Mouse (Mus musculus): ENCODE results near the gene Zmiz2.
"Not testable (repeated sequence)": the region's sequence is repeated elsewhere in the genome, so short reads cannot be mapped to it uniquely, and the experiment has no call there.

The Zmiz2 gene

GRCm38 (mm10) chr11:6388726-6389413 is at the start of gene Zmiz2:
TSS of gene Zmiz2 (plus strand) at chr11:6389074.
- DNase-seq = peak; percentile 95

GRCm38 (mm10) chr11:6345956-6346355 is 42.9 kb upstream of the Zmiz2 start:
- no peak for DNase-seq

- DNase-seq = no peak
These were observed 41.9 kb upstream of the Zmiz2 start for GRCm38 (mm10) chr11:6346966-6347365.

DNA sequence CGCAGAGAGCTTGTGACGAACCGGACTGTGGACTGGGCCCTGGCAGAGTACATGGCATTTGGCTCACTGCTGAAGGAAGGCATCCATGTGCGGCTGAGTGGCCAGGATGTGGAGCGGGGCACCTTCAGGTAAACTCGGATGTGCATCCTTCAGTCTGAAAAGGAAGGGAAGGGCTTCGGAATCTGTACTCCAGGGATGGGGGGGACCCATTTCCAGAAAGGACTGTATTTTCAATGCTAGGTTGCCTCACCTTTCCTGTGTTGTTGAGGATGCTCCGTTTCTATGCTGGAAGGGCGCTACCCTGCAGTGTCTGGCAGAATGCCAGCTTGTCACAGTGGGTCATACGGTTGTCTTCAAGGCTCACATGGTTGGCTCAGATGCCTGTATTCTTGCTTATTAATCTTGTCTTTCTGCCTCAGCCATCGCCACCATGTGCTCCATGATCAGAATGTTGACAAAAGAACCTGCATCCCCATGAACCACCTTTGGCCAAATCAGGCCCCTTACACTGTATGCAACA is 40.1 kb upstream of the Zmiz2 start:
- no peak for DNase-seq

DNA sequence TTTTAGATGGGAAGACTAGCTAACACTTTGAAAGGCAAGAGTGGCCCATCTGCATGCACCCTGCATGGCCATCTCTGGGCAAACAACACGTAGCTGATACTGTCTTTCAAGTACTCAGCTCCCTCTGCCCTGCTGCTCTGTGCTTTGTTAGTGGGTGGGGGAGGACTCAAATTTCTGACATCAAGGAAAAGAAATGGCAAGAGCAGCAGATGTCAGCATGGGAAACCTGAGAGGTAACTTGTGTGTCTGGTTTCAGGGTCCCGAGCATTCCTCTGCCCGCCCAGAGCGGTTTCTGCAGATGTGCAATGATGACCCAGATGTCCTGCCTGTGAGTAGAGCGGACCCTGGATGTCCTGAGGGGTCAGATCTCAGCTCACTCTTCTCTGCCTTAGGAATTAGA is 39.3 kb upstream of the Zmiz2 start:
- DNase-seq = no peak

DNA sequence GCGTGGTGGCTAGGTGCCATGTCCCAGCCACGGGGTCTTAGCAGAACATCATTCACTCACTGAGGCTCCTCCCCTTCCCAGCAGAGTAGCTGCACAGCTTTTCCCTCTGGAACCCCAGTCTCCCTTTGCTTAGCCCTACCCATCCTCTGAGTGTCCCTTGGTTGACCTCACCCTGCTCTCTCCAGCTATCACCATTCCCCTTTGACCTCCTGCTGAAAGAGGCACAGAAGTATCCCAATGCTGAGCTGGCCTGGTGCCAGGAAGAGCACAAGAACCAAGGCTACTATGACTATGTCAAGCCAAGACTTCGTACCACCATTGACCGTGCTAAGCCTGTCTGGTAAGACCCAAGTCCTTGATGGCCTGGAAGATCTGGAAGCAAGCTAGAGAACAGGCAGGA is 33.8 kb upstream of the Zmiz2 start:
- DNase-seq = no peak

DNA sequence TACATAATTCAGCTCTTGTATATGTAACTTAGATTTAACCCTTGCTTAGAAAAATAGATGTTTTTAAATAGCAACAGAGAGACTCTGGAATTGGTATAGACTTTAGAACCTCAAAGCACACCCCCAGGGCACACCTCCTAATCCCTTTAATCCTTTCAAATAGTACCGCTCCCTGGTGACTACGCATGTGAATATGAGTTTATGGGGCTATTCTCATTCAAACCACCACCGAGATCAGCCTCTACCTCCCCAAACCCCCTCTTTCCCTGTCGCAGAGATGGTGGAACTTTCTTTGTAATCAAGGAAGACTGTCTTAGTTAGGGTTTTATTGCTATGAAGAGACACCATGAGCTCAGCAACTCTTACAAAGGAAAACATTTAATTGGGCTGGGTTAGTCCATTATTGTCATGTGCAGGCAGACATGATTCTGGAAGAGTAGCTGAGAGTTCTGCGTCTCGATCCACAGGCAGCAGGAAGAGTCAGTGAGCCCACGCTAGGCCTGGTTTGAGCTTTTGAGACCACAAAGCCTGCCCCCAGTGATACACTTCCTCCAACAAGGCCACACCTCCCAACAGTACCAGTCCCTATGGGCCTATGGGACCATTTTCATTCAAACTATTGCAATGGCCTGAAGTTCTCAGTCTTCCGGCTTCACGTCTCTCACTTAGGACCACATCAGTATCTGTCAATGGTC is 24.1 kb upstream of the Zmiz2 start:
- no peak for DNase-seq

GRCm38 (mm10) chr11:6365885-6366284 is 23.0 kb upstream of the Zmiz2 start:
- DNase-seq = peak; percentile 67

GRCm38 (mm10) chr11:6366434-6366833 is 22.4 kb upstream of the Zmiz2 start:
- no peak for DNase-seq

DNA sequence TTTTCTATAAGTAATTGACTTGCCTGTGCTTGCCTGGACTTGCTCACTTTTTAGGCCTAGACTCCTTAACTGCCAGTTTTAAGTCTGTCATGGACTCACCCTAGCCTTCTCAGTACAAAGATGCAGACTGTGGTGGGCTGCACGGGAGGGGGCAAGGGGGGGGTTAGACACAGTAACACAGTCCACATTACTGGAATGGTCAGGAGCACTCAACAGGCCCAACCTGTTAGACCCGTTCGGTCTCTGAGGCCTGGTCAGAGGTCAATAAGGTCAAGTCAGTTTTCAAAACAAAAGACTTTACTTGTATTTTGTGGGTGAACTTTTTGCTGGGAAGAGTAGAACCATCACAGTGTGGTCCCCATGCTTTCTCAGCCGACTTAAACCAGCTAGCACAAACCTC is 21.7 kb upstream of the Zmiz2 start:
- DNase-seq = no peak

DNA sequence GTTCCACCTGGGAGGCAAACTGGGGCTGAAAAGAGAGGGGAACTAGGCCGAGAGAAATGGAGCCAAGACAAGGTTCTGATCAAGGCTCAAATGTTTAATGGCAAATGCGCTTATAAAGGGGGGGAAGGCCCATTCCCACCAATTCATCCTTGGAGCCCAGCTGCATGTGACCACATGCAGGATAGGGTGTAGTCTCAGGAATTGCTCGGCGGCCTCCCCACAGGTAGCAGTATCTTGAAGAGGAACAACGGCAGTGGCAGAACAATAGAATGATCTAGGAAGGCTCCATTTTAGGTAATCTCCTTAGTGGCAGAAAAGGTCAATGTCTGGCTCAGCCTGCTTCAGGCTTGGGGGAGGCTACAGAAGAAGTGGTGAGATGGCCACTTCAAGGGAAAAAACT is 20.9 kb upstream of the Zmiz2 start:
- not testable (repeated sequence) for DNase-seq

DNA sequence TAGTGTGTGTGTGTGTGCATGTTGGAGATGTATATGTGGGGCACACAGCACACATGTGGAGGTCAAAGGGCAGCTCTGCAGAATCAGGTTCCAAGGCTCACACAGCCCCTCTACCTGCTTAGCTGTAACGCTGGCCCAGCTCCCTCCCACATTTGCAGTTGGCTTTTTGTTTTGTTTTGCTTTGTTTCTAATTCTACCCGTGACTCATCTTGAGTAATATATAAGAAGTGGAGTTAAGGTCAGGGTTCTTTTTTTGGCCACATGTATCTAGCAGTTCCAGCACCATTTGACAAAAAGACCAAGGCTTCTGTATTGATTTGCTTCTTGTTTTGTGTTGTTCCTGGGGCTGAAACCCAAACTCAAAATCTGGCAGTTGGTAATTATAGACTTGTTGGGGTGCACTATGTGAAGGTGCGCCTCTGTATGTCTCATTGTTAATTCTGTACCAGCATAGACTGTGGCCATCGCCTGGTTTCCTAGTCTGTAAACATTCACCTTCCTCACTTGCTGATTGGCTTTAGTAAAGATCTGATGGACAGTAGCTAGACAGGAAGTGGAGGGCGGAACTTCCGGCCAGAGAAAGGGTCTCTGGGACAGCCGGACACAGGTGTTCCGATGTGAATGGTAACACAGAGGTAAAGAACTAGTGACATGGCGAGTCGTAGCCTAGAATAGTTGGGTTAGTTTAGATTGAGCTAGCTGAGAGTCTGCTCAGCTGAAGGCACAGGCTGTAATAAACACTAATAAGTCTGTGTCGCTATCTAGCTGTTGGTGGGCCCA is 17.3 kb upstream of the Zmiz2 start:
- no peak for DNase-seq

DNA sequence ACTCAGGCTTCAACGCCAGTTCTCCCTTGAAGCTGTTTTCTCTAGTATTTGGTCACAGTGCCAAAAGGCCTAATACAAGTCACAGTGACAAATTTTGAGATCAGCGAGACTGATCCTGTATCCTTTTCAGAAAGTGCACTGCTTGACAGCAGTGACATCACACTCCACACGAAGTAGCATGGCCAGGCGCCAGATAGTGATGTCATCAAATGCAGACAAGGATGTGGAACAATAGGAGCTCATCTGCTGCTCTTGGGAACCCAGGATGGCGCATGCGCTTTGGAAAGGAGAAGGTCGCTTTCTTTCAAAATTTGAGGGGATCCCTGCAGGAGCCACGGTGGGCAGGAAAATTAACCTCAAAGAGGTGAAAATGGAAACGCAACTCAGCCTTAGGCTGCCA is 16.1 kb upstream of the Zmiz2 start:
- no peak for DNase-seq

GRCm38 (mm10) chr11:6380916-6381315 is 8.0 kb upstream of the Zmiz2 start:
- DNase-seq = no peak

GRCm38 (mm10) chr11:6388126-6388725 is 648 bp upstream of the Zmiz2 start:
- DNase-seq = no peak

DNA sequence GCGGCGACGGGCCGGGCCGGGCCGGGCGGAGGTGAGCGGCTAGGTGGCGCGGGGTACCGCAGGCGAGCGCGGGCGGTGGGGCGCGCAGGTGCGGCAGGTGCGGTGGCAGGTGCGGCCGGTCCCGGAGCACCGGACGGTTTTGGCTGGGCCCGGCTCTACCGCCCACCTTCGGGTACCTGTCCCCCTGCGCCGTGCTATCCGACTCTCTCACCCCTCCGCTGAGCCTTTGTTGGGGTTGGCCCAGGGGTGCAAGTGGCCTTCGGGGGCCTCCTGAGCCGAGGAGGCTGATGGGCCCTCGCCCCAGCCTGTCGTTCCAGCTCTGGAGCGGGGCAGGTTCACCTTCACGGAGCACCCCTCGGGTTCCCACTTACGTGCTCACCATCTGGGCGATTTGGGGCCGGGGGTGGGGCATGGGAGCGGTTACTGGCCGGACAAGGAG is 628 bp downstream of the Zmiz2 start:
- DNase-seq = no peak

GRCm38 (mm10) chr11:6390376-6391053 is 1.6 kb downstream of the Zmiz2 start:
- no peak for DNase-seq

DNA sequence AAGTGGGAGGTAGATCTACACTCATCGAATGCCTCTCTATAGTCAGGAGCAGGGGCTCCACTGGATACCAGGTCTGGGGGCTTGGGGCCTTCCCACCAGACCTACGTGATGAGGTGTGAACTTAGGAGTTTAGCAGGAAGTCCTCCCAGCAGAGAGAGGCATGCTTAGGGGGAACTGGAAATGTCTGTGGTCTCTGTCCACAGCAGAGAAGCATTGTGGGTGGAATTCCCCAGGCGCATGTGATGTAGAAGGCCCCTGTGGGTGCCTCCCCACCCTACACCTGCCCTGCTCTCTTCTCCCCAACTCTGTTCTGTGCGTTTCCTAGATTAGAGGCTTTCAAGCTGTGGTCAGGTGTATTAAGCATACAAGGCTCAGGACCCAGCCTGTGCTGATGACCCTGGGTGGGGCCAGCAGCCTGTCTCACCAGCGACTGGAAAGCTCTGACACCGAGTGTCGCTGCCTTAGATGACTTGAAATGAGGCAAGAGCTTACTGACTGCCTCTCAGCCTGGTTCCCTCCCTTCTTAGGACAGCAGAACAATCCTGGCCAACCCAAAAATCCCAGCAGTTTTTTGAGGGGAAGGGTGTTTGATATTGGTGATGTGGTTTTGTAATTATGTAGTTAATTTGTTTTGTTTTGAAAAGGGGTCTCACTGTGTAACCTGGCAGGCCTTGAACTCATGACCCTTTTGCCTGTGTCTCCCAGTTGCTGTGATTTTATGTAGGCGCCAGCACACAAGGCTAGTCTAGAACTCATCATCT is 2.8 kb downstream of the Zmiz2 start:
- DNase-seq = no peak

DNA sequence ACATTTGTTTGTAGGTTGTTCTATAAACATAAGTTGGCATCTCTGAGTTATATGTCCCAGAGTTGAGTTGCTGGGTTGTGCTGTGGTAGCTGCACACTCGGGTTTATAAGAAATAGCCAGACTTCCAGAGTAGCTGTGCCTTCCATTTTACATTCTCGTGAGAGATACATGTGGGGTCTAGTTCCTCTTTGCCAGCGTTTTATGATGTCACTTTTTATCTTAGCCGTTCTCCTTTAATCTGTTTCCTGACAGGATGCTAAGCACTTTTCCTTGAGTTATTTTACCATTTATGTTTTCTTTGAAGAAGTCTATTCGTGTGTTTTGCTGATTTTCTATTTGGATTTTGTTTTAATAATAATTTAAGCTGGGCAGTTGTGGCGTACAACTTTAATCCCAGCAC is 4.0 kb downstream of the Zmiz2 start:
- no peak for DNase-seq

DNA sequence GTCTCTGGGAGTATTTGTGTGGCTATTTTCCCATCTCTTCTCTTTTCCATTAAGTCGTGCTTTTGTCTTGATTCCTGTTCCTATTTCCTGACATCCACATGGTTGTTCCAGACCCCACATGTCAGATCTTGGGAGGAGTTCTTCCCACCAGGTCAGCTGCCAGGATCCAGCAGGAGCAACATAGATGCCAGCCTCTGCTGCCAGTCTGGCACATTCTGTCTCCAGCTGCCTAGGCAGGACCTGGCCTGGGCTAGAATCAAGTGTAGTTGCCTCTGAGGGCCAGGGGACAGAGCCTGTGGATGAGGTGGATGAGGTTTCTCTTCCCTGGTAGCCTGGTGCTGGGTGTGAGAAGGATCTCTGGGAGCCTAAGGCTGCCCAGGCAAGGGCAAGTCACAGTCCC is 5.0 kb downstream of the Zmiz2 start:
- DNase-seq = no peak

GRCm38 (mm10) chr11:6395565-6395964 is 6.7 kb downstream of the Zmiz2 start:
- peak; percentile 40 for DNase-seq

GRCm38 (mm10) chr11:6398141-6398540 is 9.3 kb downstream of the Zmiz2 start:
- no peak for DNase-seq

Measured in kidney, adult 11 months (tissue).